Comparison of ENCODE assay signal across 8 mouse cellular contexts in genomic region chr7:74354527-74355256, GRCm38 (mm10).
A peak's percentile ranks its signal among the peaks of the same experiment; 100 is the strongest.
DNase-seq lines count a peak whose midpoint lies in the region; ATAC-seq and TF ChIP-seq lines count a peak whose summit lies in the region.

No protein-coding gene starts in this region.

- TF ChIP-seq CTCF in kidney, adult 2 months (conservative IDR thresholded peaks at IDR 0.05; ENCODE audit: insufficient read depth, insufficient read length, low read depth, low read length), result peak; percentile 36
- TF ChIP-seq CTCF in MEL (IDR thresholded peaks at IDR 0.05 in 2 of 3, conservative IDR thresholded peaks at IDR 0.05 in 1 of 3; ENCODE audit: control insufficient read depth in 1 of 3, insufficient read depth in 1 of 3, low read depth in 2 of 3, low read length in 3 of 3, poor library complexity in 1 of 3, severe bottlenecking in 1 of 3), result peak; percentile 21 to 72 (median 60); a peak in 5 of 6 replicates
- TF ChIP-seq CTCF in lung, embryonic 14.5 days (IDR thresholded peaks at IDR 0.05; ENCODE audit: low read depth), result peak; percentile 95

- no peak for TF ChIP-seq POLR2A in kidney, adult 2 months (IDR thresholded peaks at IDR 0.05; ENCODE audit: low read depth, low read length)
- no peak for TF ChIP-seq POLR2A in MEL (IDR thresholded peaks at IDR 0.05; ENCODE audit: control insufficient read depth in 1 of 2, insufficient read depth in 1 of 2, low read depth in 1 of 2, low read length in 2 of 2, poor library complexity in 1 of 2)

- H3K79me2 ChIP-seq in MEL (ENCODE audit: control insufficient read depth, insufficient read depth, low read length, poor library complexity), result no peaks in the 10 kb centered on the region

- no peak overlapping the region for H3K27ac ChIP-seq in kidney, adult 2 months (ENCODE audit: insufficient read depth, low read depth, low read length)
- no peak overlapping the region for H3K27ac ChIP-seq in MEL (ENCODE audit: control insufficient read depth, low read depth, low read length)
- peak overlapping the region; percentile 77 for H3K27ac ChIP-seq in hindbrain, embryonic 16.5 days (ENCODE audit: low read depth, low read length)
- no peak overlapping the region for H3K27ac ChIP-seq in lung, embryonic 14.5 days (ENCODE audit: low read depth)

- H3K4me3 ChIP-seq in kidney, adult 2 months (ENCODE audit: insufficient read depth, low read depth, low read length), result no peak overlapping the region
- no peak overlapping the region for H3K4me3 ChIP-seq in MEL (ENCODE audit: control insufficient read depth in 1 of 2, insufficient read depth in 1 of 2, low read depth in 2 of 2, low read length in 2 of 2)
- no peak overlapping the region for H3K4me3 ChIP-seq in hindbrain, embryonic 16.5 days (ENCODE audit: low read length)
- H3K4me3 ChIP-seq in lung, embryonic 14.5 days (ENCODE audit: low read depth, low read length), result no peak overlapping the region

- H3K4me2 ChIP-seq in hindbrain, embryonic 16.5 days (ENCODE audit: low read length), result no peak overlapping the region
- no peak overlapping the region for H3K4me2 ChIP-seq in lung, embryonic 14.5 days

- 59% methylated on average over 8 of the region's 8 CpGs for WGBS in kidney, adult 2 months
- 54% methylated on average over 8 of the region's 8 CpGs for WGBS in hindbrain, embryonic 16.5 days
- 51% methylated on average over 8 of the region's 8 CpGs for WGBS in lung, embryonic 14.5 days

- peak; percentile 64 for ATAC-seq in hindbrain, embryonic 16.5 days
- ATAC-seq in lung, embryonic 14.5 days (ENCODE audit: insufficient read depth), result peak; percentile 47; the same call in 1 of the 2 replicates

- no peak overlapping the region for H3K9ac ChIP-seq in MEL (ENCODE audit: control insufficient read depth, low read depth, low read length, poor library complexity, severe bottlenecking)
- peak overlapping the region; percentile 50 for H3K9ac ChIP-seq in hindbrain, embryonic 16.5 days (ENCODE audit: low read depth, low read length)
- no peak overlapping the region for H3K9ac ChIP-seq in lung, embryonic 14.5 days

- no peaks in the 10 kb centered on the region for H3K27me3 ChIP-seq in kidney, adult 2 months (replicated peaks; ENCODE audit: control insufficient read depth, insufficient read depth, low read length)
- H3K27me3 ChIP-seq in MEL (ENCODE audit: control insufficient read depth in 1 of 2, insufficient read depth in 2 of 2, low read length in 2 of 2), result no peaks in the 10 kb centered on the region
- no peaks in the 10 kb centered on the region for H3K27me3 ChIP-seq in hindbrain, embryonic 16.5 days (replicated peaks; ENCODE audit: control insufficient read depth, insufficient read depth, low read length)
- H3K27me3 ChIP-seq in lung, embryonic 14.5 days (ENCODE audit: insufficient read depth, low read length), result no peaks in the 10 kb centered on the region

- H3K9me3 ChIP-seq in MEL (replicated peaks; ENCODE audit: insufficient read depth, low read length), result no peaks in the 10 kb centered on the region
- H3K9me3 ChIP-seq in hindbrain, embryonic 16.5 days (ENCODE audit: control insufficient read depth, low read length), result no peaks in the 10 kb centered on the region
- H3K9me3 ChIP-seq in lung, embryonic 14.5 days (ENCODE audit: low read depth, low read length), result no peaks in the 10 kb centered on the region

- 0 out of 2 replicates have a peak, but pooled peaks cover 1% of the 10 kb centered on the region for H3K36me3 ChIP-seq in kidney, adult 2 months (ENCODE audit: control insufficient read depth, insufficient read depth, low read length)
- no peaks in the 10 kb centered on the region for H3K36me3 ChIP-seq in MEL (ENCODE audit: control insufficient read depth in 1 of 2, insufficient read depth in 2 of 2, low read length in 2 of 2)
- no peaks in the 10 kb centered on the region for H3K36me3 ChIP-seq in hindbrain, embryonic 16.5 days (ENCODE audit: control insufficient read depth, insufficient read depth, low read length)
- H3K36me3 ChIP-seq in lung, embryonic 14.5 days (ENCODE audit: insufficient read depth), result no peaks in the 10 kb centered on the region

- peak; percentile 44 for DNase-seq in kidney, adult 2 months
- no peak for DNase-seq in kidney, adult 18-20 months
- DNase-seq in MEL (ENCODE audit: low read depth, low spot score), result peak; percentile 64
- peak; percentile 73 for DNase-seq in embryo, embryonic 9.5 days (ENCODE audit: extremely low spot score)
- DNase-seq in lung, embryonic 14.5 days, result peak; percentile 95
- DNase-seq in retina, adult 2 months (ENCODE audit: low read depth, low spot score), result peak; percentile 22
- DNase-seq in yolk sac, embryonic 10.5 days (ENCODE audit: low spot score), result no peak

- peak; percentile 79 for TF ChIP-seq RAD21 in MEL (IDR thresholded peaks at IDR 0.05; ENCODE audit: low read depth, low read length)

- no peaks in the 10 kb centered on the region for H3K4me1 ChIP-seq in kidney, adult 2 months (ENCODE audit: control insufficient read depth, insufficient read depth, low read length)
- no peaks in the 10 kb centered on the region for H3K4me1 ChIP-seq in MEL (ENCODE audit: control insufficient read depth in 1 of 2, insufficient read depth in 2 of 2, low read length in 2 of 2)
- peaks cover 9% of the 10 kb centered on the region for H3K4me1 ChIP-seq in hindbrain, embryonic 16.5 days (ENCODE audit: control insufficient read depth, insufficient read depth, low read depth, low read length)
- no peaks in the 10 kb centered on the region; the same call in 1 of the 2 replicates for H3K4me1 ChIP-seq in lung, embryonic 14.5 days (ENCODE audit: insufficient read depth)

- no peak for TF ChIP-seq EP300 in MEL (IDR thresholded peaks at IDR 0.05; ENCODE audit: low read depth in 1 of 2, low read length in 2 of 2)

TF ChIP-seq in MEL, 35 proteins besides CTCF, POLR2A, EP300 and RAD21:
- TF ChIP-seq TCF12 (IDR thresholded peaks at IDR 0.05; ENCODE audit: low read depth, low read length) (no peak), MYC (IDR thresholded peaks at IDR 0.05; ENCODE audit: low read depth, low read length) (no peak), POLR2AphosphoS2 (IDR thresholded peaks at IDR 0.05; ENCODE audit: low read length) (no peak), SMC3 (IDR thresholded peaks at IDR 0.05; ENCODE audit: low read depth, low read length) (peak; percentile 63), UBTF (IDR thresholded peaks at IDR 0.05; ENCODE audit: borderline replicate concordance, insufficient read depth, low read depth, low read length) (no peak), CHD1 (IDR thresholded peaks at IDR 0.05; ENCODE audit: low read depth, low read length) (no peak), ZC3H11A (IDR thresholded peaks at IDR 0.05; ENCODE audit: low read depth, low read length) (peak; percentile 33; the same call in 1 of the 2 replicates), KAT2A (conservative IDR thresholded peaks at IDR 0.05; ENCODE audit: low read depth, low read length) (no peak), MAX (IDR thresholded peaks at IDR 0.05; ENCODE audit: low read length) (no peak)

Comparison
In these comparisons a context has a peak if more than half of its experiments do, and no peak if none do; other contexts are left out.
1. DNase-seq: peak in kidney, adult 2 months (single experiment), MEL (single experiment), embryo, embryonic 9.5 days (single experiment), lung, embryonic 14.5 days (single experiment) and retina, adult 2 months (single experiment); none in kidney, adult 18-20 months (single experiment) and yolk sac, embryonic 10.5 days (single experiment).
2. CTCF ChIP-seq: peak in every context shown above with its lines; median percentile 95 in lung, embryonic 14.5 days; 60 in MEL; 36 in kidney, adult 2 months.